Mouse (Mus musculus) adrenal gland, adult 8-10 months (tissue): ENCODE data around the gene Fmod. TPM values are rescaled to one million over a fixed set of nuclear protein-coding genes. Genes with fewer than 3 reads are reported as not detected.

Experiments used
- DNase-seq: peaks from one replicate; pipeline ENCODE4 v3.0.0; 2022
- total RNA-seq, 4 experiments: library from RNA; stranded (reverse); gene quantifications; 2 replicates each; pipeline ENCODE4 v1.2.4; 2022

Gene Fmod
- total RNA-seq, 4 experiments from 2014 or later: 6.9 to 10.7 (median 7.7) TPM

DNA sequence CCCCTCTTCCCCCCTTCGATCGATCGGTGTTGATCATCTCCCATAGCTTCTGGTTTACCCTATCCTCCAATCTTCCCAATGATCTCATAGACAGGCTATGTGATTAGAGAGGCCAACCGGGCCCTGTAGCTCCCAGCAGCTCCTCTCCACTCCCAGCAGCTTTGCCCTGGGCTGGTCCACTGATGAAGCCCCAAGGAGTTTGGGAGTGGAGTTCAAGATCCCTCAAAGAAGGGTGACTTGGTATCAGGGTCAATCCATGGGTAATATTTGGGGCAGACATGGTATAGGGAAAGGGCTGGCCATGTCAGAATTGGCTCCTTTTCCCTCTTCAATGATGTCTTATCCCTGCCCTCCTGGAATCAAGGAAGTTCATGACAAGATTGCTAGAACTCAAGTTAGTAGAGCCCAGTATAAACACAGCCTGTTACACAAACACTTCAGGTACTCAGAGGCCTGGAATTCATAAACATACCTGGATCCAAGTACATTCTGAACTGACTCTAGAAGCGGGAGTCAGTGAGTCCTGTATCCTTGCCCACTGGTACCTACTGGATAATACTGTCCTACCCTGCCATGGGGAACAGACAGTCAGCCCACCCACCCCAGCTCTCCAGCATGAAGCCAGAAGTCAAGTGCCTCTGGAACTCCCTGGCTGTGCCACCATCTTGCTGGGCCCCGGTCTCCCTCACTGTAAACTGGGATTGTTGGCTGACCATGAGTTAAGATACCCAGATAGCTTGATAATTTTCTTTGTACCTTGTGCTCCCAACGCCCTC lies 60.2 kb downstream of the Fmod start:
- no peak for DNase-seq

Other genes with a start within 250 kb of the Fmod start
- 10 to 100 TPM; 32.1 to 71.7 (median 45.6) TPM for gene Atp2b4, start 236.2 kb upstream of the Fmod start, total RNA-seq
- 1 to 10 TPM; 1.0 to 2.2 (median 1.4) TPM for gene Optc, start 129.3 kb upstream of the Fmod start, total RNA-seq
- gene Prelp, start 115.8 kb upstream of the Fmod start, total RNA-seq: 100 to 1,000 TPM in 1 of 4 experiments, 10 to 100 TPM in 3; 40.0 to 103 (median 53.5) TPM
- 10 to 100 TPM; 28.1 to 56.5 (median 50.6) TPM for gene Btg2, start 41.9 kb downstream of the Fmod start, total RNA-seq
- gene Chit1, start 74.0 kb downstream of the Fmod start, total RNA-seq: under 1 TPM in 1 of 4 experiments, not detected in 3; 0.28 TPM
- gene Chil1, start 144.9 kb downstream of the Fmod start, total RNA-seq: 1 to 10 TPM in 3 of 4 experiments, under 1 TPM in 1; 0.74 to 1.6 (median 1.3) TPM
- under 1 TPM in 2 of 4 experiments, not detected in 2; 0.17 to 0.24 TPM for gene Mybph, start 156.2 kb downstream of the Fmod start, total RNA-seq
- gene Adora1, start 198.2 kb downstream of the Fmod start, total RNA-seq: 100 to 1,000 TPM; 162 to 296 (median 242) TPM